Mouse (Mus musculus) bone marrow, adult 2 months (tissue): ENCODE data around the gene Prss12.

Source experiments
- CTCF ChIP-seq: fragments of 200-500 bp; IDR thresholded peaks from 2 replicates; pipeline ENCODE4 v1.5.1; 2011; ENCODE audit warnings: low read length, control low read depth; ENCODE audit not compliant: control insufficient read depth, insufficient read depth
- POLR2A ChIP-seq: fragments of 200-500 bp; IDR thresholded peaks from 2 replicates; pipeline ENCODE4 v1.6.1; 2011; ENCODE audit warnings: low read depth, mild to moderate bottlenecking, control low read depth, low read length, borderline replicate concordance; ENCODE audit not compliant: control insufficient read depth

DNA sequence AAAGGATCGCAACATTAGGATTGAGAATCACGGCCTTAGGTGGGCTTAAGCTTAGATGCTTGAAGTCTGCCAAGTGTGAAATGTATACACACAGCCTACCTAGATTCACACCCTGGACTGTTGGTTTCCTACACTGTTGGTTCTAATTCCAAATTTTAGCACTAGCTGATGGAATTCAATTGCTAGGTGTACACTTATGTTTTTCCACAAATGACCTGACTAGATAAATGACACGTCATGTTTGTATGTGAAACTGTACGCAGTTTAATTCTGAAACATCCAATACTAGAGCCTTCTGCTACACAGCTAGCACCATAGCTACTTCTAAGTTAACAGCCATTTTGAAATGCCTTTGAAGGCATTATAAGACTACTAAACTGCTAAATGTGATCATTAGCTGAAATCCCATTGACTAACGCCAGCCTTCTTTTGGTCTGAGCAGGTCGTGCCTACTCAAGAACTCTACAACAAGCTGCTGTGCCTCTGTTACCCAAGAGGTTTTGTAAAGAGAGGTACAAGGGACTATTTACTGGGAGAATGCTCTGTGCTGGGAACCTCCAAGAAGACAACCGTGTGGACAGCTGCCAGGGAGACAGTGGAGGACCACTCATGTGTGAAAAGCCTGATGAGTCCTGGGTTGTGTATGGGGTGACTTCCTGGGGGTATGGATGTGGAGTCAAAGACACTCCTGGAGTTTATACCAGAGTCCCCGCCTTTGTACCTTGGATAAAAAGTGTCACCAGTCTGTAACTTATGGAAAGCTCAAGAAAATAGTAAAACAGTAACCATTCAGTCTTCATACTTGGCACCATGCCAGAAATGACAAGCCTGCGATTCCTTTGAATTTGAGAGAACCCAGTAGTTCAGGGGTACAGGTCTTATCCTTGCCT is 59.3 kb downstream of the Prss12 start:
- TF ChIP-seq CTCF (no peak), POLR2A (no peak)
